Mouse (Mus musculus): ENCODE measurements at regions not wholly inside any gene's neighbourhood (a gene's known extent, or its start where the extent isn't known, plus 50 kb on each side); places are given as distances from the start of the nearest gene placed in this dataset.

- no peak for DNase-seq (ENCODE audit: extremely low spot score in 1 of 2, low spot score in 1 of 2)
Observed at GRCm38 (mm10) chr4:54704696-54705095, 240.2 kb upstream of the Zfp462 start.

- no peak for DNase-seq (ENCODE audit: extremely low spot score in 1 of 2, low spot score in 1 of 2)
Observed at GRCm38 (mm10) chr4:54709751-54710150, 235.1 kb upstream of the Zfp462 start.

- DNase-seq (ENCODE audit: extremely low spot score in 1 of 2, low spot score in 1 of 2), result no peak
Observed at GRCm38 (mm10) chr4:54712929-54713328, 231.9 kb upstream of the Zfp462 start.

GRCm38 (mm10) chr4:54714612-54715342, 230.1 kb upstream of the Zfp462 start:
- DNase-seq (ENCODE audit: extremely low spot score in 1 of 2, low spot score in 1 of 2), result no peak

- no peak for DNase-seq (ENCODE audit: extremely low spot score in 1 of 2, low spot score in 1 of 2)
Observed at GRCm38 (mm10) chr4:54718083-54718482, 226.8 kb upstream of the Zfp462 start.

- no peak for DNase-seq (ENCODE audit: extremely low spot score in 1 of 2, low spot score in 1 of 2)
Observed at GRCm38 (mm10) chr4:54739001-54739400, 205.8 kb upstream of the Zfp462 start.

GRCm38 (mm10) chr4:54751458-54751857, 193.4 kb upstream of the Zfp462 start:
- DNase-seq (ENCODE audit: extremely low spot score in 1 of 2, low spot score in 1 of 2), result no peak

GRCm38 (mm10) chr4:54756441-54756840, 188.4 kb upstream of the Zfp462 start:
- DNase-seq (ENCODE audit: extremely low spot score in 1 of 2, low spot score in 1 of 2), result no peak

GRCm38 (mm10) chr4:54757715-54758500, 186.9 kb upstream of the Zfp462 start:
- DNase-seq (ENCODE audit: extremely low spot score in 1 of 2, low spot score in 1 of 2), result peak; percentile 8 to 28

GRCm38 (mm10) chr4:54758501-54758829, 186.4 kb upstream of the Zfp462 start:
- DNase-seq (ENCODE audit: extremely low spot score in 1 of 2, low spot score in 1 of 2), result no peak

- no peak for DNase-seq (ENCODE audit: extremely low spot score in 1 of 2, low spot score in 1 of 2)
Observed at GRCm38 (mm10) chr4:54761257-54761656, 183.6 kb upstream of the Zfp462 start.

- no peak for DNase-seq (ENCODE audit: extremely low spot score in 1 of 2, low spot score in 1 of 2)
Observed at GRCm38 (mm10) chr4:54765045-54765444, 179.8 kb upstream of the Zfp462 start.

- no peak for DNase-seq (ENCODE audit: extremely low spot score in 1 of 2, low spot score in 1 of 2)
Observed at GRCm38 (mm10) chr4:54767506-54768200, 177.2 kb upstream of the Zfp462 start.

- DNase-seq (ENCODE audit: extremely low spot score in 1 of 2, low spot score in 1 of 2), result no peak
Observed at GRCm38 (mm10) chr4:54768836-54769235, 176.0 kb upstream of the Zfp462 start.

GRCm38 (mm10) chr4:54774066-54774465, 170.8 kb upstream of the Zfp462 start:
- DNase-seq (ENCODE audit: extremely low spot score in 1 of 2, low spot score in 1 of 2), result peak in 1 of 2 experiments; percentile 33

GRCm38 (mm10) chr4:54774717-54775116, 170.1 kb upstream of the Zfp462 start:
- DNase-seq (ENCODE audit: extremely low spot score in 1 of 2, low spot score in 1 of 2), result no peak

- no peak for DNase-seq (ENCODE audit: extremely low spot score in 1 of 2, low spot score in 1 of 2)
Observed at GRCm38 (mm10) chr4:54780511-54780910, 164.3 kb upstream of the Zfp462 start.

- no peak for DNase-seq (ENCODE audit: extremely low spot score in 1 of 2, low spot score in 1 of 2)
Observed at GRCm38 (mm10) chr4:54791217-54791742, 153.6 kb upstream of the Zfp462 start.

GRCm38 (mm10) chr4:54793857-54794256, 151.0 kb upstream of the Zfp462 start:
- DNase-seq (ENCODE audit: extremely low spot score in 1 of 2, low spot score in 1 of 2), result no peak

- no peak for DNase-seq (ENCODE audit: extremely low spot score in 1 of 2, low spot score in 1 of 2)
Observed at GRCm38 (mm10) chr4:54795246-54795645, 149.6 kb upstream of the Zfp462 start.

GRCm38 (mm10) chr4:54798523-54798922, 146.3 kb upstream of the Zfp462 start:
- no peak for DNase-seq (ENCODE audit: extremely low spot score in 1 of 2, low spot score in 1 of 2)

Data from layer of hippocampus, postnatal 25 days (tissue).